Comparison of ENCODE assay signal across 1 mouse cellular context in the genomic region with DNA sequence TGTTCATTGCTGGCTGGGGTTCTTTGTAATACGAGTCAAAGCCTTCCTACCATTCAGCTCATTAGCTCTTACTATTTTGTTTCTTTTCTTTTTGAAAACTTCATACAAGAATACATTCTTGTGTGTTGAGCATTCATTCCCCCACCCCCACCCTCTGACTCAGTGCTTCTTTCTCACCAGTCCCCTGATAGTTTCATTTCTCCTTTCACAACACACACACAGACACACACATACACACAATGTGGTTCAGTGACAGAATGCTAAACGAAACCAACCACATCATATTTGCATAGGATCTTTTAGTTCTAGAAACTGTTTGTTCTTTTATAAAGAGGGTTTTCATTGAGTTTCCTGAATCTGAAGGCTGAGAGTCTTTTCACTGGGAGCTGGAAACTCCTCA.
TF ChIP-seq lines count a peak whose summit lies in the region.

No protein-coding gene starts in this region.

TF ChIP-seq in CH12.LX, 34 proteins besides CTCF, POLR2A, EP300 and RAD21 (continued from another document):
- TF ChIP-seq JUND (conservative IDR thresholded peaks at IDR 0.05; ENCODE audit: low read depth, low read length) (peak; percentile 89), MAX (IDR thresholded peaks at IDR 0.05; ENCODE audit: low read length) (peak; percentile 23; the same call in 1 of the 2 replicates), JUN (IDR thresholded peaks at IDR 0.05; ENCODE audit: insufficient read depth, low read depth, low read length) (peak; percentile 80), MAFK (IDR thresholded peaks at IDR 0.05; ENCODE audit: insufficient replicate concordance, low read length) (peak; percentile 91), HCFC1 (IDR thresholded peaks at IDR 0.05; ENCODE audit: low read depth, low read length) (peak; percentile 34; the same call in 1 of the 2 replicates), SIN3A (IDR thresholded peaks at IDR 0.05; ENCODE audit: low read length) (peak; percentile 77; the same call in 1 of the 2 replicates), CHD2 (IDR thresholded peaks at IDR 0.05; ENCODE audit: low read length) (peak; percentile 97), TBP (conservative IDR thresholded peaks at IDR 0.05; ENCODE audit: low read depth, low read length) (0 out of 2 replicates have a peak, but pooled peaks have one; percentile 51), SMC3 (IDR thresholded peaks at IDR 0.05; ENCODE audit: low read depth, low read length) (peak; percentile 28; the same call in 1 of the 2 replicates), ZMIZ1 (IDR thresholded peaks at IDR 0.05; ENCODE audit: low read depth, low read length) (no peak), ZC3H11A (IDR thresholded peaks at IDR 0.05; ENCODE audit: low read depth, low read length) (no peak), ELF1 (IDR thresholded peaks at IDR 0.05; ENCODE audit: low read depth, low read length) (peak; percentile 29; the same call in 1 of the 2 replicates), NELFE (IDR thresholded peaks at IDR 0.05; ENCODE audit: low read depth, low read length) (peak; percentile 52; the same call in 1 of the 2 replicates), POLR2AphosphoS2 (IDR thresholded peaks at IDR 0.05; ENCODE audit: low read depth, low read length) (peak; percentile 51; the same call in 1 of the 2 replicates), KAT2A (IDR thresholded peaks at IDR 0.05; ENCODE audit: insufficient replicate concordance, low read length) (0 out of 2 replicates have a peak, but pooled peaks have one; percentile 50), USF1 (IDR thresholded peaks at IDR 0.05; ENCODE audit: low read depth, low read length) (no peak), ZKSCAN1 (IDR thresholded peaks at IDR 0.05; ENCODE audit: borderline replicate concordance, low read depth, low read length) (no peak; the same call in 1 of the 2 replicates), MEF2A (IDR thresholded peaks at IDR 0.05; ENCODE audit: borderline replicate concordance, low read depth, low read length) (peak; percentile 90), ETS1 (conservative IDR thresholded peaks at IDR 0.05; ENCODE audit: low read depth, low read length) (peak; percentile 96), ZNF384 (IDR thresholded peaks at IDR 0.05; ENCODE audit: low read depth, low read length) (peak; percentile 35; the same call in 1 of the 2 replicates), MXI1 (IDR thresholded peaks at IDR 0.05; ENCODE audit: low read depth, low read length) (peak; percentile 45; the same call in 1 of the 2 replicates), RCOR1 (conservative IDR thresholded peaks at IDR 0.05; ENCODE audit: low read depth, low read length) (peak; percentile 95), TCF12 (IDR thresholded peaks at IDR 0.05; ENCODE audit: low read depth, low read length) (peak; percentile 96), MYC (IDR thresholded peaks at IDR 0.05; ENCODE audit: low read depth, low read length) (peak; percentile 83; the same call in 1 of the 2 replicates)
